Mouse (Mus musculus) MEL (cell line): ENCODE measurements around the gene Acp1. TPM values are rescaled to one million over a fixed set of nuclear protein-coding genes. Genes with fewer than 3 reads are reported as not detected.

Experiments used
- DNase-seq: peaks from one replicate; pipeline ENCODE4 v3.0.0; 2011; ENCODE audit warnings: low read depth, low spot score
- H3K27ac ChIP-seq: 2 replicates; pipeline ENCODE4 v1.5.1; 2012; ENCODE audit warnings: low read depth, mild to moderate bottlenecking, control low read depth, low read length, moderate library complexity; ENCODE audit not compliant: control insufficient read depth
- H3K27me3 ChIP-seq, 2 experiments: fragments of 150-350 bp in 1 of 2; sonication (generic) in 1 of 2; 2 replicates each; pipeline ENCODE4 v1.6.1; 2012; ENCODE audit warnings: low read length in 2 of 2, mild to moderate bottlenecking in 2 of 2, improper control_type of control experiment in 1 of 2, moderate library complexity in 1 of 2; ENCODE audit not compliant: insufficient read depth in 2 of 2, control insufficient read depth in 1 of 2
- H3K36me3 ChIP-seq, 2 experiments: 2 replicates each; pipeline ENCODE4 v1.6.1; 2012 to 2014; ENCODE audit warnings: low read length in 2 of 2, improper control_type of control experiment in 1 of 2, inconsistent platforms in 1 of 2, mild to moderate bottlenecking in 1 of 2; ENCODE audit not compliant: insufficient read depth in 2 of 2, control insufficient read depth in 1 of 2
- H3K4me1 ChIP-seq, 2 experiments: fragments of 150-350 bp in 1 of 2; sonication (generic) in 1 of 2; 2 replicates each; pipeline ENCODE4 v1.6.1; 2012; ENCODE audit warnings: low read length in 2 of 2, improper control_type of control experiment in 1 of 2, mild to moderate bottlenecking in 1 of 2; ENCODE audit not compliant: insufficient read depth in 2 of 2, control insufficient read depth in 1 of 2
- H3K4me3 ChIP-seq, 2 experiments: fragments of 150-350 bp in 1 of 2; sonication (generic) in 1 of 2; 2 replicates each; pipeline ENCODE4 v1.5.1; 2012; ENCODE audit warnings: low read depth in 2 of 2, low read length in 2 of 2, mild to moderate bottlenecking in 2 of 2, moderate library complexity in 2 of 2, control low read depth in 1 of 2, improper control_type of control experiment in 1 of 2; ENCODE audit not compliant: control insufficient read depth in 1 of 2, insufficient read depth in 1 of 2
- H3K79me2 ChIP-seq: 2 replicates; pipeline ENCODE4 v1.6.1; 2012; ENCODE audit warnings: mild to moderate bottlenecking, low read length, moderate library complexity; ENCODE audit not compliant: control insufficient read depth, poor library complexity, insufficient read depth
- H3K9ac ChIP-seq: 2 replicates; pipeline ENCODE4 v1.6.1; 2012; ENCODE audit warnings: low read depth, mild to moderate bottlenecking, control low read depth, low read length, moderate library complexity; ENCODE audit not compliant: control insufficient read depth, poor library complexity, severe bottlenecking
- H3K9me3 ChIP-seq: fragments of 150-350 bp; sonication (generic); replicated peaks from 2 replicates; pipeline ENCODE4 v1.6.1; 2012; ENCODE audit warnings: mild to moderate bottlenecking, low read length, improper control_type of control experiment, moderate library complexity; ENCODE audit not compliant: insufficient read depth
- BHLHE40 ChIP-seq: IDR thresholded peaks from 2 replicates; pipeline ENCODE4 v1.6.1; 2012; ENCODE audit warnings: low read depth, mild to moderate bottlenecking, inconsistent platforms, low read length, improper control_type of control experiment, borderline replicate concordance
- ELF1 ChIP-seq: IDR thresholded peaks from 2 replicates; pipeline ENCODE4 v1.6.1; 2014; ENCODE audit warnings: low read depth, mild to moderate bottlenecking, inconsistent platforms, low read length, improper control_type of control experiment, moderate library complexity
- EP300 ChIP-seq, 2 experiments: IDR thresholded peaks; 2 replicates each; pipeline ENCODE4 v1.6.1; 2011; ENCODE audit warnings: improper control_type of control experiment in 2 of 2, low read length in 2 of 2, low read depth in 1 of 2, mild to moderate bottlenecking in 1 of 2
- GABPA ChIP-seq: IDR thresholded peaks from 2 replicates; pipeline ENCODE4 v1.6.1; 2012; ENCODE audit warnings: low read depth, mild to moderate bottlenecking, inconsistent platforms, low read length, improper control_type of control experiment, moderate library complexity
- JUND ChIP-seq: IDR thresholded peaks from 2 replicates; pipeline ENCODE4 v1.6.1; 2011; ENCODE audit warnings: low read depth, mild to moderate bottlenecking, improper control_type of control experiment, low read length
- MAX ChIP-seq: IDR thresholded peaks from 2 replicates; pipeline ENCODE4 v1.6.1; 2011; ENCODE audit warnings: low read length, improper control_type of control experiment
- MEF2A ChIP-seq: IDR thresholded peaks from 2 replicates; pipeline ENCODE4 v1.6.1; 2014; ENCODE audit warnings: low read depth, mild to moderate bottlenecking, inconsistent platforms, low read length, improper control_type of control experiment; ENCODE audit not compliant: poor library complexity, insufficient replicate concordance, severe bottlenecking; ENCODE audit errors: extremely low read depth
- NELFE ChIP-seq: IDR thresholded peaks from 2 replicates; pipeline ENCODE4 v1.6.1; 2011; ENCODE audit warnings: low read depth, low read length, improper control_type of control experiment
- NRF1 ChIP-seq: IDR thresholded peaks from 2 replicates; pipeline ENCODE4 v1.6.1; 2014; ENCODE audit warnings: low read depth, mild to moderate bottlenecking, inconsistent platforms, low read length, improper control_type of control experiment, moderate library complexity; ENCODE audit not compliant: poor library complexity, insufficient read depth, severe bottlenecking
- POLR2A ChIP-seq, 2 experiments: IDR thresholded peaks; 2 replicates each; pipeline ENCODE4 v1.6.1; 2011 to 2012; ENCODE audit warnings: low read length in 2 of 2, mild to moderate bottlenecking in 2 of 2, control low read depth in 1 of 2, improper control_type of control experiment in 1 of 2, low read depth in 1 of 2, moderate library complexity in 1 of 2; ENCODE audit not compliant: control insufficient read depth in 1 of 2, insufficient read depth in 1 of 2, poor library complexity in 1 of 2
- POLR2AphosphoS5 ChIP-seq: IDR thresholded peaks from 2 replicates; pipeline ENCODE4 v1.6.1; 2012; ENCODE audit warnings: low read depth, borderline replicate concordance, mild to moderate bottlenecking, inconsistent platforms, low read length, moderate library complexity, mixed read lengths
- SIN3A ChIP-seq: IDR thresholded peaks from 2 replicates; pipeline ENCODE4 v1.6.1; 2012; ENCODE audit warnings: low read length, improper control_type of control experiment, inconsistent platforms
- SMC3 ChIP-seq: IDR thresholded peaks from 2 replicates; pipeline ENCODE4 v1.6.1; 2011; ENCODE audit warnings: low read depth, low read length, improper control_type of control experiment
- TAL1 ChIP-seq: IDR thresholded peaks from 2 replicates; pipeline ENCODE4 v1.6.1; 2012; ENCODE audit warnings: mild to moderate bottlenecking, inconsistent platforms, low read length, moderate library complexity, mixed read lengths
- TBP ChIP-seq: IDR thresholded peaks from 2 replicates; pipeline ENCODE4 v1.8.0; 2011; ENCODE audit warnings: low read depth, low read length, improper control_type of control experiment
- UBTF ChIP-seq: IDR thresholded peaks from 2 replicates; pipeline ENCODE4 v1.6.1; 2012; ENCODE audit warnings: low read depth, mild to moderate bottlenecking, inconsistent platforms, low read length, improper control_type of control experiment, moderate library complexity, borderline replicate concordance; ENCODE audit not compliant: insufficient read depth
- USF2 ChIP-seq, 2 experiments: IDR thresholded peaks; 2 replicates each; pipeline ENCODE4 v1.6.1; 2011 to 2012; ENCODE audit warnings: improper control_type of control experiment in 2 of 2, low read length in 2 of 2, borderline replicate concordance in 1 of 2, inconsistent platforms in 1 of 2, low read depth in 1 of 2, mild to moderate bottlenecking in 1 of 2; ENCODE audit not compliant: insufficient read depth in 1 of 2
- ZC3H11A ChIP-seq: IDR thresholded peaks from 2 replicates; pipeline ENCODE4 v1.6.1; 2012; ENCODE audit warnings: low read depth, mild to moderate bottlenecking, inconsistent platforms, low read length, improper control_type of control experiment
- ZKSCAN1 ChIP-seq: IDR thresholded peaks from 2 replicates; pipeline ENCODE4 v1.6.1; 2012; ENCODE audit warnings: low read depth, mild to moderate bottlenecking, inconsistent platforms, low read length, improper control_type of control experiment, moderate library complexity
- ZMIZ1 ChIP-seq: IDR thresholded peaks from 2 replicates; pipeline ENCODE4 v1.6.1; 2012; ENCODE audit warnings: low read depth, mild to moderate bottlenecking, inconsistent platforms, low read length, improper control_type of control experiment, moderate library complexity
- polyA plus RNA-seq, 2 experiments: library from polyadenylated mRNA; stranded (reverse) in 1 of 2; unstranded in 1 of 2; fragments of >175 nt in 1 of 2; fragments of >200 nt in 1 of 2; gene quantifications; 2 replicates each; pipeline versions ENCODE4 v1.2.1 to v1.2.4; 2012; ENCODE audit warnings: low replicate concordance in 2 of 2, low read depth in 1 of 2; ENCODE audit not compliant: insufficient read length in 2 of 2, insufficient read depth in 1 of 2, missing spikeins in 1 of 2
- total RNA-seq: library from RNA; depleted of rRNA; stranded (reverse); fragments of 300-350 nt; gene quantifications from 2 replicates; pipeline ENCODE4 v1.2.3, GENCODE M21; 2012

Acp1 gene
- total and polyA plus RNA-seq, 3 experiments = 59.2 to 93.9 TPM; not detected in 1

DNA sequence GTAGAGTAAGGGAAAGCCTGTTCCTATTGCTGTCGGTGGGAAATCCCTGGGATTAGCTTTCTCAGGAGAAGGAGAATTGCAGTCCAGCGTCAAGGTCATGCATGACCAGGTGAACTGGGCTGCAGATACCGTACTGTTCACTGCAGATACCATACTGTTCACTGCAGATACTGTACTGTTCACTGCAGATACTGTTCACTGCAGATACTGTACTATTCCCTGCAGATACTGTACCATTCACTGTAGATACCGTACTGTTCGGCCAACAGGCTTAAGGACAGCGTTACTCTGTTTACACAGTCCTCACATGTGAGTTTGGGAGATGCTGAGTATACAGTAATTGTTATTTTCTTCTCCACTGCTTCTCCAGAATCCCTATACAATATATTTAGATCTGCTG, 16.8 kb upstream of the Acp1 start:
- no peak for DNase-seq
- Histone ChIP-seq H3K36me3 (no peaks in the 10 kb centered on the region), H3K27ac (no peak overlapping the region), H3K9me3 (no peaks in the 10 kb centered on the region), H3K27me3 (no peaks in the 10 kb centered on the region), H3K4me1 (no peaks in the 10 kb centered on the region), H3K9ac (no peak overlapping the region), H3K79me2 (no peaks in the 10 kb centered on the region), H3K4me3 (no peak overlapping the region)
- TF ChIP-seq USF2 (IDR thresholded peaks at IDR 0.05; ENCODE audit: borderline replicate concordance in 1 of 2, insufficient read depth in 1 of 2, low read depth in 1 of 2, low read length in 2 of 2) (no peak), GABPA (no peak), TBP (no peak), UBTF (no peak), NRF1 (no peak), TAL1 (no peak), ZMIZ1 (no peak), POLR2A (IDR thresholded peaks at IDR 0.05; ENCODE audit: control insufficient read depth in 1 of 2, insufficient read depth in 1 of 2, low read depth in 1 of 2, low read length in 2 of 2, poor library complexity in 1 of 2) (no peak), POLR2AphosphoS5 (no peak), MAX (no peak), SMC3 (no peak), MEF2A (no peak), NELFE (no peak), JUND (no peak), EP300 (IDR thresholded peaks at IDR 0.05; ENCODE audit: low read depth in 1 of 2, low read length in 2 of 2) (no peak), ZC3H11A (no peak)

DNA sequence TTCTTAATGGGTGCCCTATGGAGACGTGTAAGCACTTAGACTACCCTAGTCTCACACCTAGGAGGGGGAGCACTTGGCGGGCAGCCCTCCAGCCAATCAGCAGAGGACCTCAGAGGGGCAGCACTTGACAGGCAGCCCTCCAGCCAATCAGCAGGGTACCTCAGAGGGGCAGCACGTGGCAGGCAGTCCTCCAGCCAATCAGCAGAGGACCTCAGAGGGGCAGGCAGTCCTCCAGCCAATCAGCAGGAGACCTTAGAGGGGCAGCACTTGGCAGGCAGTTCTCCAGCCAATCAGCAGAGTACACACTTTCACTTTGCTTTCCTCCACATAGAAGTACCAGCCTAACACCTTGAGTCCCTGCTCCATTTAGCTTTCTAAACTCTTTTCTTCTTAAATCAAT, 11.0 kb upstream of the Acp1 start:
- DNase-seq = peak; percentile 63

More for the DNA sequence above, 11.0 kb upstream of the Acp1 start:
- no peaks in the 10 kb centered on the region for H3K79me2 ChIP-seq
- no peaks in the 10 kb centered on the region for H3K9me3 ChIP-seq
- no peaks in the 10 kb centered on the region for H3K36me3 ChIP-seq
- H3K4me1 ChIP-seq = no peaks in the 10 kb centered on the region
- H3K9ac ChIP-seq = no peak overlapping the region
- no peaks in the 10 kb centered on the region for H3K27me3 ChIP-seq
- no peak overlapping the region for H3K27ac ChIP-seq
- TF ChIP-seq SIN3A (no peak), ZKSCAN1 (no peak), ELF1 (no peak), BHLHE40 (no peak), UBTF (no peak)
- no peak overlapping the region for H3K4me3 ChIP-seq
